Mouse (Mus musculus): ENCODE measurements around the gene Lrrc28. TPM values are rescaled to one million over a fixed set of nuclear protein-coding genes. Genes with fewer than 3 reads are reported as not detected.
"Not testable (repeated sequence)": the region's sequence is repeated elsewhere in the genome, so short reads cannot be mapped to it uniquely, and the experiment has no call there.

Lrrc28 gene
- total and polyA plus RNA-seq, 3 experiments, result 14.1 to 20.5 (median 16.4) TPM

DNA sequence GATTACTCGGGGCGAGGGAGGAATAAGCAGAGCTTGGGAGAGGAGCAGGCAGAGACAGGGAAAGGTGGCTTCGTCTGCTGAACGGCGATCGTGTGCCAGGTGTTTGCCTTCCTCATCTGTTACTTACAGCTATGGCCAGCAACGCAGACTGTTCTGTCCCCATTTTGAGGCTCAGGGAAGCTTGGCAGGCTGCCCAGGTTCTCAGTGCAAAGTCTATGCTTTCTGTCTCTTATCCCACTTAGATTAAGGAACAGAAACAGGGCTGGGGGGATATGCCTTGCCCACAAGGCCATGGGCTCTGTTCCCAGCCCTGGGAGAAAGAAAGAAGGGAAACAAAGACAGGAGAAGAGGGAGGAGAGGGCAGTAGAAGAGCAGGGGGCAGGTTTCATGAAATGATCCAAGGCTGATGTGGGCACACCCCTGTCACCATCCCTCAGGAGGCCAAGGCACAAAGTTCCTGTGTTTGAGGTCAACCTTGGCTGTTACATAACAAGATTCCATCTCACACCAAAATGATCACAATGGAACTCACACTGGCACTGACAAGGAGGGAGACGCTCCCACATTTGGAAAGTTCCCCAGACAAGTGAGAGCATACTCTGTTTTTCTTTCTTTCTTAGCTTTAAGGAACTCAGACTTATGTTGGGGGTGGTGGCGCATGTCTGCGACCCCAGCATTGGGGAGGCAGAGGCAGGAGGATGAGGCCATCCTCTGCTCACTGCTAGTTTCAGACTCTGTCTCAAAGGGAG lies 116.8 kb downstream of the Lrrc28 start:
- Histone ChIP-seq H3K27me3 (ENCODE audit: control insufficient read depth, insufficient read depth, low read length) (no peaks in the 10 kb centered on the region), H3K4me3 (no peak overlapping the region), H3K4me1 (ENCODE audit: control insufficient read depth, insufficient read depth, low read length) (peaks cover 7% of the 10 kb centered on the region), H3K27ac (no peak overlapping the region), H3K79me2 (replicated peaks; ENCODE audit: control insufficient read depth, insufficient read depth, low read length) (no peaks in the 10 kb centered on the region), H3K36me3 (ENCODE audit: control insufficient read depth, insufficient read depth, low read length) (no peaks in the 10 kb centered on the region), H3K9ac (ENCODE audit: low read depth, low read length) (no peak overlapping the region)
- peak; percentile 55 to 61 for DNase-seq
- TF ChIP-seq CTCF (IDR thresholded peaks at IDR 0.05) (no peak), EP300 (IDR thresholded peaks at IDR 0.05; ENCODE audit: insufficient read depth, low read depth, low read length) (no peak), POLR2A (IDR thresholded peaks at IDR 0.05; ENCODE audit: insufficient read depth, low read depth, low read length) (no peak)
- intact Hi-C loops (cut with DNase I), result no loop called here
- WGBS, result 53% methylated on average over 10 of the region's 10 CpGs

DNA sequence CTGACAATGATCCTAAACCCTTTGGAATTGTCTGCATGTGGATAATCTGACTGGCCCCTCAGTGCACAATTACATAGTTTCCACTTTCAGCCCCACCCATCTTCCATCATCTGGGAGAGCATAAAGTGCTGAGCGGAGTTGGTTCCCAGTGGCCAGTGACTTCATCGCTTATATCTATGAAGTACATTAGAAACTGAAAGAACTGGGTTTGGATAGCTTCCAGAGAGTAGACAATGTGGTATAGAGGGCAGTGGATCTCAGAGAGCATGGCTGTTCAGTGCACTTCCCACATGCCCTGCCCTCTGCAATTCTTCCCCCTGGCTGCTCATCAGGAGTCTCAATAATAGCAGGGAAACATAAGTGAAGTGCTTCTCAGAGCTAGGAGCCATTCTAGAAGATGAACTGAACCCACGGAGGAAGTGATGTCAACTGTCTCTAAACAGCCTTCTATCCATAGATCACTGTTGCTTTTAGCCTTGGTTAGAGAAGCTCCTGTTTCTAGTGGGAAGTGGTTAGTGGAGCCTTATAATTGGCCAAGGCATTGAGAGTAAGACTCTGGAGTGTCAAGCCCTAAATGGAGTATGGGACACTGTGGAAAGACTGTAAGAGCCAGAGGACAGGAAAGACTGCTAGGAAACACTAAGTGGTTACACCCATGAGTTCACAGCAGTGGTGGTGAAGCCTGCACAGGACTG lies 119.0 kb downstream of the Lrrc28 start:
- no peak overlapping the region for H3K9ac ChIP-seq (ENCODE audit: low read depth, low read length)
- no peaks in the 10 kb centered on the region for H3K27me3 ChIP-seq (ENCODE audit: control insufficient read depth, insufficient read depth, low read length)
- H3K4me1 ChIP-seq (ENCODE audit: control insufficient read depth, insufficient read depth, low read length), result peaks cover 7% of the 10 kb centered on the region
- H3K27ac ChIP-seq, result no peak overlapping the region
- no peak for TF ChIP-seq CTCF (IDR thresholded peaks at IDR 0.05)
- no peak for TF ChIP-seq EP300 (IDR thresholded peaks at IDR 0.05; ENCODE audit: insufficient read depth, low read depth, low read length)
- no peak for TF ChIP-seq POLR2A (IDR thresholded peaks at IDR 0.05; ENCODE audit: insufficient read depth, low read depth, low read length)
- no peak overlapping the region for H3K4me3 ChIP-seq
- intact Hi-C loops (cut with DNase I), result no loop called here
- no peak for DNase-seq
- H3K36me3 ChIP-seq (ENCODE audit: control insufficient read depth, insufficient read depth, low read length), result no peaks in the 10 kb centered on the region
- H3K79me2 ChIP-seq (replicated peaks; ENCODE audit: control insufficient read depth, insufficient read depth, low read length), result no peaks in the 10 kb centered on the region
- 65% methylated on average over 3 of the region's 3 CpGs for WGBS

DNA sequence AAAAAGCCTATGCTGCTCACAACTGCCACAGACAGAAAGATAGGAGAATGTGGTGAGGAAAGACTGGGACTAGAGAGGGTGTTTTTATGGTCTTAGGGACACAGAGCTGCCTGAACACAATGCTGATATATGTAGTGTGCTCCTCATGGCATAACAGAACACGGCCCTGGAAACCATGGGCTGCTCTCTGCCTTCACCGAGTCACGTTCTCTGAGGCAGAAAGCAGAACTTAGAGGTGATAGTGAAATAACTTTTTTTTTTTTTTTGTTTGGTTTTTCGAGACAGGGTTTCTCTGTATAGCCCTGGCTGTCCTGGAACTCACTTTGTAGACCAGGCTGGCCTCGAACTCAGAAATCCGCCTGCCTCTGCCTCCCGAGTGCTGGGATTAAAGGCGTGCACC lies 121.0 kb downstream of the Lrrc28 start:
- H3K9ac ChIP-seq (ENCODE audit: low read depth, low read length); DNase-seq; H3K4me3 ChIP-seq; H3K36me3 ChIP-seq (ENCODE audit: control insufficient read depth, insufficient read depth, low read length); H3K4me1 ChIP-seq (ENCODE audit: control insufficient read depth, insufficient read depth, low read length); H3K27ac ChIP-seq; H3K79me2 ChIP-seq (replicated peaks; ENCODE audit: control insufficient read depth, insufficient read depth, low read length); H3K27me3 ChIP-seq (ENCODE audit: control insufficient read depth, insufficient read depth, low read length): not testable (repeated sequence)
- WGBS, result 90% methylated on average over 8 of the region's 8 CpGs
- intact Hi-C loops (cut with DNase I), result loop anchor here (5.0 kb wide), 1 partner anchor 152 kb away; the partner anchor contains the start of gene Mef2a

DNA sequence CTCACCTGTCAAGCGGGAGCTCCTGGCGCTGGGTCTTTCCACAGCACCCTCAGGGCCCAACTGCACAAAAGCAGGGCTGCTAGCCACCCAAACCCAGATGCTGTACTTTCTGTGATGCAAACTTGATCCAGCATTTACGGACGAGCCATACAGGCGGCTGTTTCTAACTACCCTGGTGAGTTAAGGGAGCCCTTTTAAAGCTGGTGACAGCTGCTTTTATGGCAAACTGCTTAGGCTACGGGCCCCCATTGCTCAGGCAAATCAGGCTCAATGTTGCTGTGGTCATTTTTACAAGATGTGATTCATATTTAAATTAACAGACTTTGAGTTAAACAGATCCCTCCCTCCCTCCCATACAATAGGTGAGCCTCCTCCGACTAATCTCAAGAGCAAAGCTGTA lies 121.7 kb downstream of the Lrrc28 start:
- no peaks in the 10 kb centered on the region for H3K36me3 ChIP-seq (ENCODE audit: control insufficient read depth, insufficient read depth, low read length)
- H3K9ac ChIP-seq (ENCODE audit: low read depth, low read length), result no peak overlapping the region
- intact Hi-C loops (cut with DNase I), result loop anchor here (5.0 kb wide), 1 partner anchor 151 kb away; the partner anchor contains the start of gene Mef2a
- no peak overlapping the region for H3K27ac ChIP-seq
- DNase-seq, result no peak
- WGBS, result 96% methylated on average over 7 of the region's 7 CpGs
- no peaks in the 10 kb centered on the region for H3K79me2 ChIP-seq (replicated peaks; ENCODE audit: control insufficient read depth, insufficient read depth, low read length)
- no peak overlapping the region for H3K4me3 ChIP-seq
- H3K4me1 ChIP-seq (ENCODE audit: control insufficient read depth, insufficient read depth, low read length), result peaks cover 7% of the 10 kb centered on the region
- H3K27me3 ChIP-seq (ENCODE audit: control insufficient read depth, insufficient read depth, low read length), result no peaks in the 10 kb centered on the region
- TF ChIP-seq CTCF (IDR thresholded peaks at IDR 0.05), result no peak
- TF ChIP-seq EP300 (IDR thresholded peaks at IDR 0.05; ENCODE audit: insufficient read depth, low read depth, low read length), result no peak
- no peak for TF ChIP-seq POLR2A (IDR thresholded peaks at IDR 0.05; ENCODE audit: insufficient read depth, low read depth, low read length)

DNA sequence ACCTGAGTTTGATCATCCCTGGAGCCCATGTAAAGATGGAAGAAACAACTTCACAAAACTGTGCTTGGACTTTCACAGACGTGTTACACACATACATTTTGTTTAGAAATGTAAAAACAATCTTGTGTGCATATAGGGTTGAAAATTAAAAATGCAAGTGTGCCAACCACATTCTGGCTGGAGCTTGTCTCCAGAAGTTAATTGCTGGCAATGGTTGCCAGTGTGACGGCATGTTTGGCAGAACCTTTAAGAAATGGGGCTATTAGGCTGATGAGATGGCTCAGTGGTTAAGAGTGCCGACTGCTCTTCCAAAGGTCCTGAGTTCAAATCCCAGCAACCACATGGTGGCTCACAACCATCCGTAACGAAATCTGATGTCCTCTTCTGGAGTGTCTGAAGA lies 123.3 kb downstream of the Lrrc28 start:
- H3K36me3 ChIP-seq (ENCODE audit: control insufficient read depth, insufficient read depth, low read length); H3K27me3 ChIP-seq (ENCODE audit: control insufficient read depth, insufficient read depth, low read length); H3K79me2 ChIP-seq (replicated peaks; ENCODE audit: control insufficient read depth, insufficient read depth, low read length); DNase-seq; H3K27ac ChIP-seq; H3K9ac ChIP-seq (ENCODE audit: low read depth, low read length); H3K4me1 ChIP-seq (ENCODE audit: control insufficient read depth, insufficient read depth, low read length); H3K4me3 ChIP-seq: not testable (repeated sequence)
- WGBS, result 95% methylated on average over 5 of the region's 5 CpGs
- intact Hi-C loops (cut with DNase I), result loop anchor here (2.0 to 5.0 kb wide), 2 partner anchors 27 to 149 kb away; partner anchors contain the start of gene Mef2a

DNA sequence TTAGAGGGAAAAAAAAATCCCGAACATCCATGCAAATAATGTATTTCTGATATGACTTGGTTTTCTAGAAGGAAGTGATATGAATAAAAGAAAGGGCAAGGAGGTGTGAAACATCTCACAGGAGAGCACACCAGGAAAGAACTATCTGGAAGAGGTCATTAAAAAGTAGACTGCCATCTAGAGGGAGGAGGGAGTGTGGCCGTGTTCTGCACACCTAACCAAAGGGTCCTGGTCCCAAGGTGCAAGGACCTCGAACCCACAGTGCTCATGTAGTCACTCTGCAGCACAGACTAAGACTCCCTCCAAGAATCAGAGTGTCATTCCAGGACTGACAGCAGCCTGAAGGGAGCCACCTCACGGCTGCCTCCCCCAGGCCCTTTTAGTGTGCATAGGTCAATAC lies 124.1 kb downstream of the Lrrc28 start:
- H3K36me3 ChIP-seq (ENCODE audit: control insufficient read depth, insufficient read depth, low read length), result no peaks in the 10 kb centered on the region
- 73% methylated on average over 4 of the region's 4 CpGs for WGBS
- TF ChIP-seq POLR2A (IDR thresholded peaks at IDR 0.05; ENCODE audit: insufficient read depth, low read depth, low read length), result no peak
- TF ChIP-seq EP300 (IDR thresholded peaks at IDR 0.05; ENCODE audit: insufficient read depth, low read depth, low read length), result 0 out of 2 replicates have a peak, but pooled peaks have one; percentile 55
- peak; percentile 77 for TF ChIP-seq CTCF (IDR thresholded peaks at IDR 0.05)
- H3K4me3 ChIP-seq, result no peak overlapping the region
- H3K27ac ChIP-seq, result no peak overlapping the region
- DNase-seq, result peak; percentile 21 to 42
- intact Hi-C loops (cut with DNase I), result loop anchor here (2.0 to 5.0 kb wide), 2 partner anchors 28 to 149 kb away; partner anchors contain the start of gene Mef2a
- no peaks in the 10 kb centered on the region for H3K27me3 ChIP-seq (ENCODE audit: control insufficient read depth, insufficient read depth, low read length)
- no peaks in the 10 kb centered on the region for H3K4me1 ChIP-seq (ENCODE audit: control insufficient read depth, insufficient read depth, low read length)
- H3K79me2 ChIP-seq (replicated peaks; ENCODE audit: control insufficient read depth, insufficient read depth, low read length), result no peaks in the 10 kb centered on the region
- H3K9ac ChIP-seq (ENCODE audit: low read depth, low read length), result no peak overlapping the region
